Mouse (Mus musculus) subcutaneous adipose tissue, adult 2 months (tissue): ENCODE measurements around the gene Klf7. TPM values are rescaled to one million over a fixed set of nuclear protein-coding genes. Genes with fewer than 3 reads are reported as not detected.

Experiments used
- polyA plus RNA-seq: library from polyadenylated mRNA; depleted of rRNA; stranded (reverse); fragments of >200 nt; gene quantifications from 2 replicates; pipeline ENCODE4 v1.2.3, GENCODE M21; 2012; ENCODE audit warnings: low replicate concordance; rRNA removed

The Klf7 gene
- 7.1 and 15.3 TPM in 2 replicates for polyA plus RNA-seq

DNA sequence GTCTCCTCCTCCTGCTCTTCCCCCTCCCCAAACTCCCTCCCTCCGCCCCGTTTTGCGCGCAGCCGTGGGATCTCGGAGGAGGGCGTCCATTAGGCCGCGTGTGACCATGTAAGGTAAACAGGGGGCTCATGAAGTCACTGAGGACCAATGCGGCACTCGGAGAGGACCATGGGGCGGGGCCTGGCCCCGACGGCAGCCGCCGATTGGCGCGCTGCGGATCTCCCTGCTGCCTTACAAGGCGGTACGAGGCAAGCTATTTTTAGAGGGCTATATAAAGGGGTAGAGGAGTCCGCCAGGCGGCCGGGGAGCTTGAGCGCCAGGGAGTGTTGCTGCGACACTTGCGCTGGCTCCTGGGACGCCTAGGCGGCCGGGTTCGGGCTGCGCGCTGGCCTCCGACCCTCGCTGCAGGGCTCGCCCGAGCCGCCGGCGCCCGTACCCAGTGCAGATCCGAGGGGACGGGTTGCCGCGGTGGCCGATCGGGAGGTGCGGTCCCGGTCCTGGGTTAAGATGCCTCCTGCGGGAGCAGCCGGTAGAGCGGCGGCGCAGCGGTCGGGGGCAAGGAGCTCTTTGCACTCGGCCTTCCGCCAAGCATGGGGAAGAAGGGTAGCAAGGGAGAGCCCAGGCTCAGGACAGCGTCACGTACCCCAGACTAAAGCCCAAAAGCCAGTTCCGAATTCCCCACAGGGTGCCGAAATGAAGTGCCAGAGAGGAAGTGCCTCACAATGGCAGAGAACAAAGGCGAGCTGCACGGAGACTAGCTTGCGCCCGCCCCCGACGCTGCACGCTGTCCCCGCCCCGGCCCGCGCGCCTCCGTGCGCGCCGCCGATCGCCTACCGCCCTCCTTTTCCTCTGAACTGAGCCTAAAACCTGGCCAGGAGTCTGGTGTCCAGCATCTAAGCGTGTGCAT, at the start of gene Klf7:
Gene Klf7 (minus strand): TSS at position 724 of the 907 bp plus-strand sequence.

